Mouse (Mus musculus): ENCODE data around the gene Pigb.

The Pigb gene

DNA sequence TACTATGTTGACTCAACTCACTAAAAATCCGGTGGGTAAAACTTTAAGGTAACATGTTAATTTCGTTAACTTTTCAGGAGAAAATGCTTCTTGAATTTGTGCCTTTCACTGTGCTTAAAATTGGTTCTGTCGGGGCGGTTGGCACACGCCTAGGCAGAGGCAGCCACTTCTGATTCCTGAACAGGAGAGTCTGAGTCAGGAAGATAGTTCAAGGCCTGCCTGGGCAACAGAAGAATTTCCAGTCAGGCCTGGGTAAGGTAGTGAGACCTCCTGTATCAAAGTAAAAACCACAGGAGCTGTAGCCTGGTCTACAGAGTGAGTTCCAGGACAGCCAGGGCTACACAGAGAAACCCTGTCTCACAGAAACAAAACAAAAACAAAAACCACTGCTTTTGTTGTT, 47.6 kb downstream of the Pigb start:
- DNase-seq (ENCODE audit: low spot score in 2 of 2) = no peak

- no peak for DNase-seq (ENCODE audit: low spot score in 2 of 2)
Measured at GRCm38 (mm10) chr9:72991420-72991819, 48.8 kb downstream of the Pigb start.

- no peak for DNase-seq (ENCODE audit: low spot score in 2 of 2)
Measured at GRCm38 (mm10) chr9:72988706-72989105, 51.5 kb downstream of the Pigb start.

DNA sequence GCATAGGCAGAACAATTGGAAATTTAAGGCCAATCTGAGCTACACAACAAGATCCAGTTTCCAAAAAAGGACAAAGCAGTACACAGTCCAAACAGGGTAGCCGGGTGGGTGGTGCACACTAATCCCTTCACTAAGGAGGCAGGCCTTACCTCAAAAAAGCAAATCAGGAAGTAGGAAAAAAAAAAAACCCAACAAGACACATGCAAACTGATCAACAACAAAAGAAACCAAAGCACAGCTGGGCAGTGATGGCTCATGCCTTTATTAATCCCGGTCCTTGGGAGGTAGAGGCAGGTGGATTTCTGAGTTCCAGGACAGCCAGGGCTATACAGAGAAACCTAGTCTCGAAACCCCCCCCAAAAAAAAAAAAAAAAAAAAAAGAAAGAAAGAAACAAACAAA, 52.5 kb downstream of the Pigb start:
- DNase-seq (ENCODE audit: low spot score in 2 of 2) = no peak

DNA sequence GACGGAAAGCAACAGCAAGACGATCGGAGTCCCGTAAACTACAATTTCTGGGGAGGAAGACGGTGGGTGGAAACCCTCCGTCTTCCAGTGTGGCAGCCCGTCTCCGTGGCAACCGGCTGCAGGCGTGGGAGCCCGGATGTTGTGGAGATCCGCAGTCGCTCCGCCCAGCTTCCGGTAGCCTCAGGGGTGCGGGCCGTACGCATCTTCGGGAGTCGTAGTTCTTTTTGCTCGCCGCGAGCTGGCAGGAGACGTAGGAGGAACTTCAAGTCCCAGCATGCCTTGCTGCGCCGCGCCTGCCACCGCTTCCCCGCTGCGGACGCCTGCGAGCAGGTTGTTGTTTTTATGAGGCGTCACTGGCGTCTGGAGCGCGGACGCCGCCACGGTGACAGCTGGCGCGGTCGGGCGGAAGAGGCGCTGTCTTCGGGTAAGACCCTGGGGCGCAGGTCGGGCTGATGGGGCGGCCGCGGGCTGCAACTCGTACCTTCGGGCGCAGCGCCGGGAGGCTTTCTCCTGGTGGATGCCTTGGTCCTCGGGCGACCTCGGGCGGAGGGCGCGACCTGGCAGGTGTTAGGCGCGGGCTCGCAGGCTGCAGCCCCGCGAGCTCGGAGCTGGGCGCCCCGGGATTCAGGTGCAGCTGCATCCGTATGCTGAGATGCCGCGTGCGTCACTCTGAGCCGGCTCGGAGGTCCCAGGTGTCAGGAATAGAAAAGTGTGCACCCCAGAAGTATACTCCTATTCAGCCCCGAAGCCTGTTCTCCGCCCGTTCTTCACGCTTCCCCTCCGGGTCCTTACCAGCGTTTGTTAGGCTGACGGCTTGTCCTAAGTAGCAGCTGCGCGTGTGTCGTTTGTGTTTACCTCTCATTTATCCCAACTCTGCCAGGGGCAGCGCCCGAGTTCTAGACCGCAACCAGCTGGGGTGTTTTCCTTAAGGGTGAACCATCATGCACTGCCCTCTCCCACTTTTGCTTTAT, 54.6 kb downstream of the Pigb start, which contains the start of the genes Ccpg1os and Ccpg1:
Ccpg1os (minus strand) TSS at position 133 of the 971 bp plus-strand sequence.
Ccpg1 (plus strand) TSS at position 180 of the 971 bp plus-strand sequence.
- peak; percentile 90 to 96 for DNase-seq (ENCODE audit: low spot score in 2 of 2)

- no peak for DNase-seq (ENCODE audit: low spot score in 2 of 2)
Measured at GRCm38 (mm10) chr9:72983066-72983465, 57.1 kb downstream of the Pigb start.

- no peak for DNase-seq (ENCODE audit: low spot score in 2 of 2)
Measured at GRCm38 (mm10) chr9:72975242-72975641, 64.9 kb downstream of the Pigb start.

- DNase-seq (ENCODE audit: low spot score in 2 of 2) = no peak
Measured at GRCm38 (mm10) chr9:72974734-72975133, 65.4 kb downstream of the Pigb start.

GRCm38 (mm10) chr9:72972984-72973383, 67.2 kb downstream of the Pigb start:
- no peak for DNase-seq (ENCODE audit: low spot score in 2 of 2)

GRCm38 (mm10) chr9:72972435-72972834, 67.7 kb downstream of the Pigb start:
- no peak for DNase-seq (ENCODE audit: low spot score in 2 of 2)

DNA sequence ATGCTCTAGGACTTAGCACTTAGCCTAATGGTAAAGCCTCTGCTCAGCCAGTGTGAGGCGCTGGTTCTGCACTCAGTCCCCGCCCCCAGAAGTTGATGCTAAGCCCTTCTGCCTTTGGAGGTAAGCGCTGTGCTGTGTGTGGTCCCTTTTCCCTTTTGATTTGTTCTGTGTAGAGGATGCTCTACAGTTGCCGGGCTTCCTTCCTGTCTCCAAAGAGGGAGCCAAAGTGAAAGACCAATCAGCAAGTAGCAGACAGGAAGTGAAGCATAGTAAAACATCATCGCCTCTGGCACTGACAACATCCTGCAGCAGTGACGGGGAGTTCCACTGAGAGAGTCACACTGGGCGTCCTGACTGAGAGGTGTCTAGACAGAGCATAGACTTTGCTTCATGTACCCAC, 70.3 kb downstream of the Pigb start:
- DNase-seq (ENCODE audit: low spot score in 2 of 2) = no peak

DNA sequence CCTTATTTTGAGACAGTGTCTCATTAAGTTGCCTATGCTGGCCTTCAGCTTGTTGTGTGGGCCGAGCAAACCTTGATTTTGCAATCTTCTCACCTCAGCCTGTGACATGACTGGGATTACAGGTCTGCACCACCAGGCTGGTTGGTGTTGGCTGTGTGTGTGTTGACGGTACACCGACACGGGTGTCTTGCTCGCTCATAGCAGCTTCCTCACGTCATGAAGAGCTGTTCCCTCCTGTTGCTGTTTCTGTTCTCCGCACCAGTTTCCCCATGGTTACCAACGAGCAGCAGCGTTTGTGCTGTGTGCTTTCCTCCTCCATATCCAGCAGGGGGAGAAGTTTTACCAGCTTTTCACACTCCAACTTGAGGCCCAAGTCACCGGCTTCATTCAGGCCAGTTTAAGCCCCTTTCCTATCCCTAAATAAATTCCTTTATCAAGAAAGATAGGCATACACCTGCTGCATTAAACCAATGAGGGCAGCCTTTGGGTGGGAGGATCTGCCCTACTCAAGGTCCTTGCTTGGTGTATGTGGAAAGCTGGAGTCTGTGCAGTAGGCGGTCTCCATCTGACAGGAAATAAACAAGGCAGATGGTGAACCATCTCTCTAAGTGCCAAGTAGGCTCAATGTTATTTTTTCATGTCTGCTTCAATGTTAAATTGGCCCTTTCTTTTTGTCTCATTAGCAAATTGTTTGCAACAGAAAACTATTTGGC, 71.7 kb downstream of the Pigb start:
- peak; percentile 17 to 42 for DNase-seq (ENCODE audit: low spot score in 2 of 2)

- no peak for DNase-seq (ENCODE audit: low spot score in 2 of 2)
Measured at GRCm38 (mm10) chr9:72961959-72962358, 78.2 kb downstream of the Pigb start.

- DNase-seq (ENCODE audit: low spot score in 2 of 2) = no peak
Measured at GRCm38 (mm10) chr9:72961346-72961745, 78.8 kb downstream of the Pigb start.

- peak; percentile 62 to 72 for DNase-seq (ENCODE audit: low spot score in 2 of 2)
Measured at GRCm38 (mm10) chr9:72958521-72959450, 81.4 kb downstream of the Pigb start, which contains the start of the genes Dyx1c1 and Gm44503. Dyx1c1 (plus strand) TSS chr9:72958785. Gm44503 (plus strand) TSS chr9:72958852.
